Mouse (Mus musculus) lung, postnatal 0 days (tissue): ENCODE measurements around the gene Lta. TPM values are rescaled to one million over a fixed set of nuclear protein-coding genes. Genes with fewer than 3 reads are reported as not detected.

Source experiments
- ATAC-seq: fragments of 200-750 bp; cut with Nextera tagmentation; 2 replicates; pipeline ENCODE4 v1.8.0; 2017; ENCODE audit warnings: moderate library complexity
- DNase-seq: peaks from one replicate; pipeline ENCODE4 v3.0.0-alpha.2; 2016; ENCODE audit warnings: low spot score
- H3K27ac ChIP-seq: fragments of 300-500 bp; sonication (generic); 2 replicates; pipeline ENCODE4 v1.5.1; 2014; ENCODE audit warnings: antibody characterized with exemption, mild to moderate bottlenecking, low read length, mixed read lengths
- H3K27me3 ChIP-seq: fragments of 300-500 bp; sonication (generic); replicated peaks from 2 replicates; pipeline ENCODE4 v1.6.1; 2014; ENCODE audit warnings: low read length, mixed read lengths; ENCODE audit not compliant: insufficient read depth
- H3K36me3 ChIP-seq: fragments of 300-500 bp; sonication (generic); 2 replicates; pipeline ENCODE4 v1.6.1; 2014; ENCODE audit warnings: low read length, mixed read lengths; ENCODE audit not compliant: insufficient read depth
- H3K4me1 ChIP-seq: fragments of 300-500 bp; sonication (generic); 2 replicates; pipeline ENCODE4 v1.6.1; 2014; ENCODE audit warnings: antibody characterized with exemption, low read depth, low read length, mixed read lengths; ENCODE audit not compliant: insufficient read depth
- H3K4me2 ChIP-seq: fragments of 300-500 bp; sonication (generic); replicated peaks from 2 replicates; pipeline ENCODE4 v1.6.1; 2014; ENCODE audit warnings: low read depth, mild to moderate bottlenecking, low read length, moderate library complexity, mixed read lengths
- H3K4me3 ChIP-seq: fragments of 300-500 bp; sonication (generic); 2 replicates; pipeline ENCODE4 v1.5.1; 2014; ENCODE audit warnings: low read depth, low read length
- H3K9ac ChIP-seq: fragments of 300-500 bp; sonication (generic); replicated peaks from 2 replicates; pipeline ENCODE4 v1.6.1; 2014; ENCODE audit warnings: low read depth, mild to moderate bottlenecking
- H3K9me3 ChIP-seq: fragments of 300-500 bp; sonication (generic); 2 replicates; pipeline ENCODE4 v1.6.1; 2016; ENCODE audit warnings: low read length, mixed read lengths
- CTCF ChIP-seq: IDR thresholded peaks from 2 replicates; pipeline ENCODE4 v1.5.1; 2016; ENCODE audit warnings: antibody characterized with exemption, mild to moderate bottlenecking
- EP300 ChIP-seq: IDR thresholded peaks from 2 replicates; pipeline ENCODE4 v1.6.1; 2016; ENCODE audit warnings: antibody characterized with exemption, mild to moderate bottlenecking, control low read depth
- WGBS: fragments of 180-500 bp; shearing (Covaris S2); extraction: QIAGEN DNeasy Blood & Tissue Kit; methylation state at CpG from one replicate; pipeline ENCODE4 v1.1.7; 2014; 5-methylcytosine and 5-hydroxymethylcytosine counted together
- polyA plus RNA-seq: library from polyadenylated mRNA; unstranded; fragments of >200 nt; fragmentation: Nextera tagmentation; extraction: Ambion mirVana; gene quantifications from 2 replicates; pipeline ENCODE4 v1.2.1, GENCODE M21; 2015

The Lta gene
- polyA plus RNA-seq, 1 experiment from 2014 or later, result 0.11 TPM

DNA sequence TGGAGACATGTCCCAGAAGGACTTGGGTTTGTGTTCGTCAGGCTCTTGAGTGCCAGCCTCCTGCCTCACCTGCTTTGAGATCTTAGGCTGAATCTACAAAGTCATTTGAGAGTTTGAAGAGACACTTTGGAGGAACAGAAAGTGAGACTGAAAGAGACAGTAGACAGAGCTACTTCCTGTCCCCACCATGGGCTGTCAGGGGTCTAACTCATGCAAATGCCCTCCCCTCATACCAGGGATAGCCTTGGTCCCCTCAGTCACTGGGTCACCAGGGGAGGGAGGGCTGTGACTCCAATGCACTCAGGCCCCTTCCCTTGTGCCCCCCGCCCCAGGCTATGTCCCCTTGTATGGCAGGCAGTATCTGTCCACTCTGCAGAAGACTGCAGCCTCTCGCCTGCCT is 31.8 kb downstream of the Lta start:
- Histone ChIP-seq H3K4me1 (no peaks in the 10 kb centered on the region), H3K9ac (no peak overlapping the region), H3K4me3 (no peak overlapping the region), H3K9me3 (no peaks in the 10 kb centered on the region), H3K27ac (no peak overlapping the region), H3K36me3 (no peaks in the 10 kb centered on the region), H3K4me2 (no peak overlapping the region), H3K27me3 (no peaks in the 10 kb centered on the region)
- WGBS, result 49% methylated on average over 3 of the region's 3 CpGs
- ATAC-seq (no peak), DNase-seq (no peak)
- TF ChIP-seq EP300, result no peak
- TF ChIP-seq CTCF, result no peak

DNA sequence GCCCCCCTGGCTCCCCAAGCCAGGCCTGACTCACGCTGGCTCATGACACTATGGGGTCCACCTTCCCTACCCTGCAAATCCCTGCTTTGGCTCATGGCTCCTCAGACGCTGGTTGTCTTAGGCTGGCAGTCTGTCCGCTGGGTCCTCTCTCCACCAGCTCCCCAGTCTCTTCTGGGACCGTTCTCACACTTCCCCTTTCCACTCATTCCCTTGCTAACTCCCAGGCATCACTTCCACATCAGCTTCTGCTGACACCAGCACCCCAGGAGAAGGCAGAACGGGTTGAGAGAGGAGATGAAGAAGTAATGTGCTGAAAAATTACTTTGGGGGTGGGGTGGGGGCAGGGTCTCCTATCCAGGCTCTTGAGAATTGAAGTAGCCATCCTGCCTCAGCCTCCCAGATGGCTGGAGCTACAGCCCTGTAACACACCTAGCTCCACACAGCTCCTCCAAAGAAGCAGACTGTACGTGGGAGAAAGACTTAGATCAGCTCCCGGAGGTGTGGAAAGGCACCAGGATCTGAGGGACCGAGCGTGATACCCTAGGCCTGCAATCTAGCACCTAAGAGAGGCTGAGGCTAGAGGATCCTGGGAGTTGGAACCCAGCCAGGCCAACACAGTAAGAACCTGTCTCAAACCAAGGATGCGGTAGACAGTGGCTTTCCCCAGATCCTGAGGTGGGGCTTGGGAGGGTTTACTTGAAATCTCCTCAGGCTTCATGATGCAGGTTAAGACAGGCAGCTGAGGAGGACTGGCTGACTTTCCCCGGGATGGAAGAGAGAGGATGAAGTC is 32.5 kb downstream of the Lta start:
- no peak overlapping the region for H3K4me2 ChIP-seq
- H3K9me3 ChIP-seq, result no peaks in the 10 kb centered on the region
- no peak overlapping the region for H3K9ac ChIP-seq
- H3K4me3 ChIP-seq, result no peak overlapping the region
- no peaks in the 10 kb centered on the region for H3K27me3 ChIP-seq
- H3K4me1 ChIP-seq, result no peaks in the 10 kb centered on the region
- WGBS, result 61% methylated on average over 11 of the region's 11 CpGs
- ATAC-seq (no peak), DNase-seq (no peak)
- no peak for TF ChIP-seq EP300
- no peak overlapping the region for H3K27ac ChIP-seq
- H3K36me3 ChIP-seq, result no peaks in the 10 kb centered on the region

DNA sequence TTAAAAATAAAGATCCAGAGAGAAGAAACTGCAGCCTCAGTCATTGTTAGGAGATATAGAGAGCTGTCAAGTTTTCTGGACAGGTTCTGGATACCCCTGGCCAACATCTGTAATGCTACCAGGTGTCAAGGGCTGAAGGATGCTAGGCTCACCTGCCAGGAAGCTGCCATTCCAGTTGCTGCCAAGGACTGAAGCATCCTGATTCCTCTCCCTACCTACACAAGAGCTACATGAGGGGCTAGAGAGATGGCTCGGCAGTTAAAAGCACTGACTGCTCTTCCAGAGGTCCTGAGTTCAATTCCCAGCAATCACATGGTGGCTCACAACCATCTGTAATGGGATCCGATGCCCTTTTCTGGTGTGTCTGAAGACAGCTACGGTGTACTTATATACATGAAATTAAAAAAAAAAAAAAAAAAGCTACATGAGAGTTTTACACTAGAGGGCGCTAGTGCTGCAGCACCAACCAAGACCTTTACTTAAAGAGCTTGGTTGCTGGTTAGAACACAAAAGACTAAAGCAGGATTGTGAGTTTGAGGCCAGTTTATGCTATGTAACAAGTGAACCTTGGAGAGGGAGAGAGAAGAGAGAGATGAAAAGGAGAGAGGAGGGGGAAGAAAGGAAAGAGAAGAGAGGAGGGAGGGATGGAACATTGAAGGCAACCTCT is 36.5 kb downstream of the Lta start:
- 17% methylated on average over 4 of the region's 4 CpGs for WGBS
- Histone ChIP-seq H3K9ac (no peak overlapping the region), H3K4me2 (no peak overlapping the region), H3K4me3 (no peak overlapping the region), H3K4me1 (peaks cover 7% of the 10 kb centered on the region; the same call in 1 of the 2 replicates), H3K27ac (no peak overlapping the region), H3K27me3 (no peaks in the 10 kb centered on the region), H3K9me3 (no peaks in the 10 kb centered on the region), H3K36me3 (no peaks in the 10 kb centered on the region)
- TF ChIP-seq EP300, result no peak
- peak; percentile 76 for TF ChIP-seq CTCF
- DNase-seq (peak; percentile 82), ATAC-seq (no peak)

DNA sequence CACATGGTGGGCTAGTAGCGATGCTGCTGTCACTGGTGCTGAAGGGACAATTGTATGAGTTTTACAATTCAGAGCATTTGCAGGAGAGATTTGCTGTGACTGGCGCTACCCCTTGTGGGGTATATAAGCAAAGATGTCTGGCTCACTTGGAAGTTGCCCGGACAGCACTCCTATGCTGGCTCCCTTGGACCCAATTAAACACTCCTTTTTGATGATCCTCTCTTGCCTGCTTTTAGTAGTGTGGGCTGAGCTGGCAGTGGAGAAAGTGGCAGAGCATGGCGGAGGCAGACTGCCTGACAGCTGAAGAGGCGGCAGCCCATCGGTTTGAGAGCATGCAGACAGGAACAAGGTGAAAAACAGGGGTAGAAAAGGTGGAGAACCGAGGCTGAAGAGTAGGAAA is 37.4 kb downstream of the Lta start:
- no peak for ATAC-seq

DNA sequence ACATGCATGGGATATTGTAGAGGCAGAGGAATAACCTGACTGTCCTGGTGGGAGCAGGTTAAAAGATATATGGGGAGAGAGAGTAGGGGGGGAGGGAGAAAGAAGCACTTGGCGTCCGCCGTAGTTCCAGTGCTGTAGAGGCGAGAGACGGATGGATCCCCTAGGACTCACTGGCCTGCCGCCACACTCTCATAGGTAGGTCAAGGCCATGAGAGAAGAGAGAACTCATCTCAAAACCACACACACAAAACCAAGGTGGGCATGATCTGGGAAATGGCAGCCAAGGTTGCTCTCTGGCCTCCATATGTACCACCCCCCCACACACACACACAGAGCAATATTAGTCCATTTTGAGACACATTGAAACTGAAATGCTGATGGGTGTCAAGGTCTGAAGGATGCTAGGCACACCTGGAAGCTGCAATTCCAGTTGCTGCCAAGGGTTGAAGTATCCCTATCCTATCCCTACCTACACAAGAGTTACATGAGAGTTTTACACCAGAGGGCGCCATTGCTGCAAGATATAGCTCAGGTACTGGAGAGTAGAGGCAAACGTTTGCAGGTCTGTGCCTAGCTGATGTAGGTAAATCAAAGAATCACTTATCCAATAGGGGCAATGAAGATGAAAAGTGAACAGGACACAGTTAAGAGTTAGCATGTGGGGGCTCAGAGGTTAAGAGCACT is 38.7 kb downstream of the Lta start:
- Histone ChIP-seq H3K9ac (no peak overlapping the region), H3K27me3 (no peaks in the 10 kb centered on the region), H3K27ac (peak overlapping the region; percentile 96; the same call in 1 of the 2 replicates), H3K4me1 (peaks cover 12% of the 10 kb centered on the region), H3K36me3 (0 out of 2 replicates have a peak, but pooled peaks cover 5% of the 10 kb centered on the region), H3K9me3 (no peaks in the 10 kb centered on the region), H3K4me2 (no peak overlapping the region), H3K4me3 (no peak overlapping the region)
- no peak for ATAC-seq
- peak; percentile 81 for DNase-seq
- WGBS, result 69% methylated on average over 8 of the region's 8 CpGs
- TF ChIP-seq EP300, result no peak
- peak; percentile 83 for TF ChIP-seq CTCF

More for the DNA sequence above, 37.4 kb downstream of the Lta start:
- TF ChIP-seq EP300 (no peak), CTCF (no peak)
- Histone ChIP-seq H3K36me3 (no peaks in the 10 kb centered on the region), H3K4me3 (no peak overlapping the region), H3K4me2 (no peak overlapping the region), H3K4me1 (peaks cover 7% of the 10 kb centered on the region; the same call in 1 of the 2 replicates), H3K9me3 (no peaks in the 10 kb centered on the region), H3K27me3 (no peaks in the 10 kb centered on the region), H3K27ac (no peak overlapping the region), H3K9ac (no peak overlapping the region)
- 86% methylated on average over 7 of the region's 7 CpGs for WGBS
- DNase-seq, result no peak
